Mouse (Mus musculus) WW6 (cell line): ENCODE measurements around the gene Dab2ip.

Experiments
- DNase-seq: peaks from one replicate; pipeline ENCODE4 v3.0.0-alpha.2; 2013; ENCODE audit warnings: low read depth, low spot score

Gene Dab2ip

GRCm38 (mm10) chr2:35746638-35747037, 188.6 kb downstream of the Dab2ip start:
- no peak for DNase-seq

GRCm38 (mm10) chr2:35747371-35748035, 189.4 kb downstream of the Dab2ip start:
- DNase-seq: no peak

- DNase-seq: no peak
Measured at GRCm38 (mm10) chr2:35750533-35751141, 192.6 kb downstream of the Dab2ip start.

GRCm38 (mm10) chr2:35751781-35752505, 193.9 kb downstream of the Dab2ip start:
- no peak for DNase-seq

GRCm38 (mm10) chr2:35756467-35756866, 198.4 kb downstream of the Dab2ip start:
- no peak for DNase-seq

- no peak for DNase-seq
Measured at GRCm38 (mm10) chr2:35760352-35760751, 202.3 kb downstream of the Dab2ip start.

GRCm38 (mm10) chr2:35760867-35761266, 202.8 kb downstream of the Dab2ip start:
- no peak for DNase-seq

- no peak for DNase-seq
Measured at GRCm38 (mm10) chr2:35761458-35761857, 203.4 kb downstream of the Dab2ip start.

- DNase-seq: no peak
Measured at GRCm38 (mm10) chr2:35763818-35764217, 205.8 kb downstream of the Dab2ip start.

- no peak for DNase-seq
Measured at GRCm38 (mm10) chr2:35764328-35764727, 206.3 kb downstream of the Dab2ip start.

GRCm38 (mm10) chr2:35767834-35768537, 209.9 kb downstream of the Dab2ip start:
- no peak for DNase-seq

- DNase-seq: no peak
Measured at GRCm38 (mm10) chr2:35768538-35769238, 210.6 kb downstream of the Dab2ip start.

- no peak for DNase-seq
Measured at GRCm38 (mm10) chr2:35769398-35769797, 211.3 kb downstream of the Dab2ip start.

GRCm38 (mm10) chr2:35770541-35770940, 212.5 kb downstream of the Dab2ip start:
- DNase-seq: no peak

- DNase-seq: no peak
Measured at GRCm38 (mm10) chr2:35775651-35776055, 217.6 kb downstream of the Dab2ip start.

GRCm38 (mm10) chr2:35776935-35777334, 218.9 kb downstream of the Dab2ip start:
- no peak for DNase-seq

- no peak for DNase-seq
Measured at GRCm38 (mm10) chr2:35779266-35779665, 221.2 kb downstream of the Dab2ip start.
